Mouse (Mus musculus): ENCODE data around the gene Jmjd8. TPM values are rescaled to one million over a fixed set of nuclear protein-coding genes. Genes with fewer than 3 reads are reported as not detected.
"Not testable (repeated sequence)": the region's sequence is repeated elsewhere in the genome, so short reads cannot be mapped to it uniquely, and the experiment has no call there.

Gene Jmjd8
- polyA plus RNA-seq, 1 experiment from 2014 or later: 50.7 TPM

GRCm38 (mm10) chr17:25864311-25864710 lies 35.6 kb downstream of the Jmjd8 start:
- H3K4me1 ChIP-seq: peaks cover 64% of the 10 kb centered on the region
- no peaks in the 10 kb centered on the region for H3K27me3 ChIP-seq (ENCODE audit: insufficient read depth, poor library complexity, severe bottlenecking)
- no peak overlapping the region for H3K4me3 ChIP-seq
- no peak for DNase-seq (ENCODE audit: low spot score)
- H3K9me3 ChIP-seq: no peaks in the 10 kb centered on the region
- peaks cover 36% of the 10 kb centered on the region for H3K36me3 ChIP-seq
- no peak overlapping the region for H3K27ac ChIP-seq
- 92% methylated on average over 14 of the region's 14 CpGs for WGBS

- no peaks in the 10 kb centered on the region for H3K9me3 ChIP-seq
- no peak for DNase-seq (ENCODE audit: low spot score)
- H3K36me3 ChIP-seq: peaks cover 36% of the 10 kb centered on the region
- 0 out of 2 replicates have a peak overlapping the region, but pooled peaks have one; percentile 6 for H3K27ac ChIP-seq
- H3K4me1 ChIP-seq: peaks cover 57% of the 10 kb centered on the region
- 0 out of 2 replicates have a peak overlapping the region, but pooled peaks have one; percentile 1 for H3K4me3 ChIP-seq
- H3K27me3 ChIP-seq (ENCODE audit: insufficient read depth, poor library complexity, severe bottlenecking): no peaks in the 10 kb centered on the region
- WGBS: 87% methylated on average over 11 of the region's 11 CpGs
Measured at GRCm38 (mm10) chr17:25865288-25865687, 36.6 kb downstream of the Jmjd8 start.

- peaks cover 49% of the 10 kb centered on the region for H3K4me1 ChIP-seq
- no peak for DNase-seq (ENCODE audit: low spot score)
- H3K4me3 ChIP-seq: peak overlapping the region; percentile 28; the same call in 1 of the 2 replicates
- peaks cover 36% of the 10 kb centered on the region for H3K36me3 ChIP-seq
- no peak overlapping the region for H3K27ac ChIP-seq
- 92% methylated on average over 3 of the region's 3 CpGs for WGBS
- no peaks in the 10 kb centered on the region for H3K27me3 ChIP-seq (ENCODE audit: insufficient read depth, poor library complexity, severe bottlenecking)
- no peaks in the 10 kb centered on the region for H3K9me3 ChIP-seq
Measured at GRCm38 (mm10) chr17:25866172-25866571, 37.5 kb downstream of the Jmjd8 start.

- Histone ChIP-seq H3K4me1 (peaks cover 38% of the 10 kb centered on the region), H3K36me3 (peaks cover 36% of the 10 kb centered on the region), H3K27me3 (ENCODE audit: insufficient read depth, poor library complexity, severe bottlenecking) (no peaks in the 10 kb centered on the region), H3K9me3 (no peaks in the 10 kb centered on the region), H3K4me3 (peak overlapping the region; percentile 79), H3K27ac (peak overlapping the region; percentile 92)
- no peak for DNase-seq (ENCODE audit: low spot score)
- 12% methylated on average over 7 of the region's 7 CpGs for WGBS
Measured at GRCm38 (mm10) chr17:25867509-25867835, 38.8 kb downstream of the Jmjd8 start.

DNA sequence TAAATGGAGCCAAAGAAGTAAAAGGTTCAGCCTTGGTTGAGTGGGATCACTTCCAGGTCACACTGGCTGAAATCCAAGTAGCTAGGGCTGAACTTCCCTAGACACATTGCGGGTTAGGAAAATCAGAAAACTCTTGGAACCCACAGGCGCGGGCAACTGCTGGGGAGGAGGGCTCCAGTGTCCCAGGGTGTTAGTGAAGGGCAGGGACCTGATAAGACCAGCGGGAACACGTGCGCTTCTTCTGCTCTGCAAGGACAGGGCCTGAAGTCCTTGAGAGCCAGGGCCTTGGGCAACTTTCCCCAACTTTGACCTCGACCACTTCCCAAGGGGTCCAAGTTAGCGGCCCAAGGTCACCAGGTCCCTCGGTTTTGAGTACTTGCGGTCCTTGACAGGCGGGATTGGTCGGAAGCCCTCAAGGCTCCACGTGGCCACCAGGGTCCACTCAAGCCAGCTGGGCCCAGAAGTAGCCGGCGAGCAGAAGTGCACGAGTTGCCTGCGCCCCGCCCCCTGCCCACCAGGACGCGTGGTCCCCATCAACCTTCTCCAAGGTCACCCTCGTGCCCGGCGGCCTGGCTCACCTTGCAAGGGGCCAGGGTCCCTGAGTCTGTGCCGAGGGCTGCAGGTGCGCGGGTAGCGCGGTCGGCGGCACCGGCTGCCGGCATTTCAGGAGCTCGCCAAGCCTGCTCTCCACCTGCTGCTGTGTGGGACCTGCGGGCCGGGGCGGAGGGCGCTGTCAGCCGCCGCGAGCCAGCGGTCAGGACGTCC lies 39.4 kb downstream of the Jmjd8 start:
- under 1% methylated on average over 42 of the region's 42 CpGs for WGBS
- Histone ChIP-seq H3K27me3 (ENCODE audit: insufficient read depth, poor library complexity, severe bottlenecking) (no peaks in the 10 kb centered on the region), H3K36me3 (peaks cover 34% of the 10 kb centered on the region), H3K27ac (peak overlapping the region; percentile 92), H3K4me1 (peaks cover 38% of the 10 kb centered on the region), H3K9me3 (no peaks in the 10 kb centered on the region), H3K4me3 (peak overlapping the region; percentile 79)
- peak; percentile 89 for DNase-seq (ENCODE audit: low spot score)

GRCm38 (mm10) chr17:25868601-25869191 lies 40.0 kb downstream of the Jmjd8 start, which contains the start of gene Mcrip2:
Gene Mcrip2 (minus strand): TSS chr17:25868764.
- Histone ChIP-seq H3K36me3 (peaks cover 29% of the 10 kb centered on the region), H3K9me3 (no peaks in the 10 kb centered on the region), H3K27ac (peak within 1 kb of the TSS; percentile 92), H3K27me3 (ENCODE audit: insufficient read depth, poor library complexity, severe bottlenecking) (no peaks in the 10 kb centered on the region), H3K4me1 (peaks cover 38% of the 10 kb centered on the region), H3K4me3 (peak within 1 kb of the TSS; percentile 79)
- WGBS: under 1% methylated on average over 24 of the region's 24 CpGs
- DNase-seq (ENCODE audit: low spot score): peak; percentile 93

DNA sequence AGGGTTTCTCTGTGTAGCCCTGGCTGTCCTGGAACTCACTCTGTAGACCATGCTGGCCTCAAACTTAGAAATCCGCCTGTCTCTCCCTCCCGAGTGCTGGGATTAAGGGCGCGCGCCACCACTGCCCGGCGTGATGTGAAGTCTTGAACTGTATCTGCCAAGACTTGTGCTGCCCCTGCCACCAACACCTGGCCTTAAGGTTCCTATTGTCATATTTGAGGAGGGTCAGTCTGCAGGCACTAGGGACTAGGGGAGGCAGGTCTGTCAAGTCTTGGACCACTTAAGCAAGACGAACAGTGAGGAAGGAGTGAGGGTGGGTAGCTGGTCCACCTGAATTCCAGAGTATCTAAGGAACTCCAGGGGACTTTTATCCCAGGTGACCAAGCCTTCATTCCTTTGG lies 40.8 kb downstream of the Jmjd8 start:
- H3K27ac ChIP-seq: no peak overlapping the region
- DNase-seq (ENCODE audit: low spot score): no peak
- no peak overlapping the region for H3K4me3 ChIP-seq
- H3K9me3 ChIP-seq: no peaks in the 10 kb centered on the region
- WGBS: 86% methylated on average over 8 of the region's 8 CpGs
- peaks cover 21% of the 10 kb centered on the region for H3K36me3 ChIP-seq
- peaks cover 45% of the 10 kb centered on the region for H3K4me1 ChIP-seq
- no peaks in the 10 kb centered on the region for H3K27me3 ChIP-seq (ENCODE audit: insufficient read depth, poor library complexity, severe bottlenecking)

GRCm38 (mm10) chr17:25869954-25870353 lies 41.3 kb downstream of the Jmjd8 start:
- no peaks in the 10 kb centered on the region for H3K9me3 ChIP-seq
- H3K27ac ChIP-seq: no peak overlapping the region
- 82% methylated on average over 2 of the region's 2 CpGs for WGBS

GRCm38 (mm10) chr17:25871566-25871965 lies 42.9 kb downstream of the Jmjd8 start:
- not testable (repeated sequence) for H3K4me3 ChIP-seq; DNase-seq (ENCODE audit: low spot score); H3K27me3 ChIP-seq (ENCODE audit: insufficient read depth, poor library complexity, severe bottlenecking); H3K27ac ChIP-seq; H3K9me3 ChIP-seq; H3K36me3 ChIP-seq
- H3K4me1 ChIP-seq: peaks cover 47% of the 10 kb centered on the region

More at GRCm38 (mm10) chr17:25869954-25870353, 41.3 kb downstream of the Jmjd8 start:
- no peak for DNase-seq (ENCODE audit: low spot score)
- no peaks in the 10 kb centered on the region for H3K27me3 ChIP-seq (ENCODE audit: insufficient read depth, poor library complexity, severe bottlenecking)
- peaks cover 47% of the 10 kb centered on the region for H3K4me1 ChIP-seq
- H3K4me3 ChIP-seq: no peak overlapping the region
- H3K36me3 ChIP-seq: peaks cover 16% of the 10 kb centered on the region

- 71% methylated on average over 3 of the region's 3 CpGs for WGBS
- peaks cover 45% of the 10 kb centered on the region for H3K4me1 ChIP-seq
Measured at GRCm38 (mm10) chr17:25872676-25873075, 44.0 kb downstream of the Jmjd8 start.

DNA sequence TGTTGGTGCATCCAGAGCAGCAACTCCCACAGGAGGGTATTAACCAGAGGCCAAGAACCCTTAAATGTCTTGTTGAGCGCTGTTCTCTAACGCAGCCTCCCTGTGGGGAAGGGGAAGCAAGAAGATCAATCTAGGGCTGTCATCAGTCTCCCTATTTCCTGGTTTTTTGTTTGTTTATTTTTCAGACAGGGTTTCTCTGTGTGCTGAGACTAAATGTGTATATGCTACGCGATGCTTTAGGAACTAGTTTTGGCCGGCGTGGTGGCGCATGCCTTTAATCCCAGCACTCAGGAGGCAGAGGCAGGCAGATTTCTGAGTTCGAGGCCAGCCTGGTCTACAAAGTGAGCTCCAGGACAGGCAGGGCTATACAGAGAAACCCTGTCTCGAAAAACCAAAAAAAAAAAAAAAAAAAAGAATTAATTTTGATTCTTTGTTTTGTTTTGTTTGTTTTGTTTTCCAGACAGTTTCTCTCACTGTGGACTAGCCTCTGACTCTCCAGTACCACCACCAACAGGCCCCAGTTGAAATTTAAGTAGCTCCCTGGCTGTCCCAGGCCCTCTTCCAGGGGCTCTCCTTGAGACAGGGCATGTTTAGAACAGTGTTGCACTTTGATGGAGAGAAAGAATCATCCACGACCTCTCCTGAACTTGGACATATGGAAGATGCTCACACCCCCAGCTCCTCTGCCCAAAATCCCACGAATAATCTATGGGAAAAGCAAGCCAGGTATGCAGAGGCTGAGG lies 44.9 kb downstream of the Jmjd8 start:
- no peak for DNase-seq (ENCODE audit: low spot score)
- WGBS: 71% methylated on average over 11 of the region's 11 CpGs
- Histone ChIP-seq H3K27me3 (ENCODE audit: insufficient read depth, poor library complexity, severe bottlenecking) (no peaks in the 10 kb centered on the region), H3K36me3 (peaks cover 12% of the 10 kb centered on the region), H3K9me3 (no peaks in the 10 kb centered on the region), H3K27ac (peak overlapping the region; percentile 88), H3K4me3 (peak overlapping the region; percentile 81; the same call in 1 of the 2 replicates), H3K4me1 (peaks cover 38% of the 10 kb centered on the region)

More at GRCm38 (mm10) chr17:25872676-25873075, 44.0 kb downstream of the Jmjd8 start:
- no peaks in the 10 kb centered on the region for H3K9me3 ChIP-seq
- no peaks in the 10 kb centered on the region for H3K27me3 ChIP-seq (ENCODE audit: insufficient read depth, poor library complexity, severe bottlenecking)
- no peak overlapping the region for H3K4me3 ChIP-seq
- H3K36me3 ChIP-seq: peaks cover 3% of the 10 kb centered on the region
- H3K27ac ChIP-seq: no peak overlapping the region
- no peak for DNase-seq (ENCODE audit: low spot score)

- 10% methylated on average over 14 of the region's 14 CpGs for WGBS
- no peak for DNase-seq (ENCODE audit: low spot score)
- Histone ChIP-seq H3K27me3 (ENCODE audit: insufficient read depth, poor library complexity, severe bottlenecking) (no peaks in the 10 kb centered on the region), H3K9me3 (no peaks in the 10 kb centered on the region), H3K36me3 (peaks cover 19% of the 10 kb centered on the region), H3K27ac (peak overlapping the region; percentile 88), H3K4me1 (peaks cover 36% of the 10 kb centered on the region), H3K4me3 (peak overlapping the region; percentile 81)
Measured at GRCm38 (mm10) chr17:25874148-25874720, 45.6 kb downstream of the Jmjd8 start.

Data from heart, embryonic 10.5 days (tissue).